Mouse (Mus musculus) Patski (cell line): ENCODE measurements at regions not wholly inside any gene's neighbourhood (a gene's known extent, or its start where the extent isn't known, plus 50 kb on each side); places are given as distances from the start of the nearest gene placed in this dataset.

Experiments used
- ATAC-seq: fragments of 100-300 bp; one replicate; pipeline ENCODE4 v1.8.0; 2021
- CTCF ChIA-PET: fragments of 350-600 bp; sonication (Branson Sonifier 250); formaldehyde crosslinking; loops from one replicate; lab custom pipeline; 2022; ENCODE audit warnings: inconsistent platforms; lab: Charles Lee
- POLR2A ChIA-PET: fragments of 350-600 bp; sonication (Branson Sonifier 250); formaldehyde crosslinking; loops from one replicate; lab custom pipeline; 2022; ENCODE audit warnings: antibody characterized with exemption, inconsistent platforms; lab: Charles Lee
- DNase-seq: peaks from one replicate; pipeline ENCODE4 v3.0.0-alpha.2; 2011; ENCODE audit warnings: low read depth, low spot score
- H3K27me3 ChIP-seq: fragments of 371-371 bp; one replicate; pipeline ENCODE4 v1.5.1; 2021
- CTCF ChIP-seq: fragments of 100-300 bp; IDR thresholded peaks from one replicate; pipeline ENCODE4 v1.5.1; 2021
- in situ Hi-C: fragments of 300-500 bp; cut with MboI; formaldehyde crosslinking; loops from 3 replicates; pipeline ENCODE4 v1.11.1; 2018; ENCODE audit warnings: low pct_unique_long_range_greater_than_20kb, mixed read lengths

DNA sequence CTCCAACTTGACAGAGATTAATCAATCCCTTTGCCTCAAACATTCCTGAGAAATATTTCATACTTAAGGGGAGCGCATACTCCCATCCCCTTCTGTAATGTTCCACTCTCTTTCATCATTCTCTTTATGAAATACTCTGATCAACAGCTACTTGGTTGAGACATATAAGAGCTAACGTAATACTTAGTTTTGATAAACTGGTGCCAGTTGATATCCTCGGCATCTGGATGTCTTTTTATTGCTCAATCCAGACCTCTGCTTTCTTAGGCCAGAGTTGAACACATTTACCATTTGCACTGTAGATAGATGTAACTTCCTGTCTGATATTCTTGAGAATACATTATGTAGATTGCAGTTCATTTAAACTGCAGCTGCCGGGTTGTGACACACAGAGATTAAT, 68.4 kb upstream of the Etaa1 start:
- in situ Hi-C loops, result no loop called here
- no peak for ATAC-seq
- no peak for TF ChIP-seq CTCF
- POLR2A ChIA-PET, result no interaction called here
- CTCF ChIA-PET, result no interaction called here
- peaks cover 10% of the 10 kb centered on the region for H3K27me3 ChIP-seq
- DNase-seq, result no peak

GRCm38 (mm10) chr11:18015239-18015638, 61.6 kb upstream of the Etaa1 start:
- ChIA-PET CTCF (no interaction called here), POLR2A (interaction anchor here (0.5 kb wide), 1 partner anchor 73 kb away, joined by 4 read pairs; no protein-coding TSS in a partner anchor)
- DNase-seq (no peak), ATAC-seq (no peak)
- no peak for TF ChIP-seq CTCF
- in situ Hi-C loops, result no loop called here
- peaks cover 9% of the 10 kb centered on the region for H3K27me3 ChIP-seq

GRCm38 (mm10) chr11:18014610-18015009, 60.9 kb upstream of the Etaa1 start:
- ATAC-seq (no peak), DNase-seq (no peak)
- POLR2A ChIA-PET, result interaction anchor here (0.5 kb wide), 1 partner anchor 73 kb away, joined by 4 read pairs; no protein-coding TSS in a partner anchor
- CTCF ChIA-PET, result no interaction called here
- in situ Hi-C loops, result no loop called here
- peaks cover 10% of the 10 kb centered on the region for H3K27me3 ChIP-seq
- TF ChIP-seq CTCF, result no peak

DNA sequence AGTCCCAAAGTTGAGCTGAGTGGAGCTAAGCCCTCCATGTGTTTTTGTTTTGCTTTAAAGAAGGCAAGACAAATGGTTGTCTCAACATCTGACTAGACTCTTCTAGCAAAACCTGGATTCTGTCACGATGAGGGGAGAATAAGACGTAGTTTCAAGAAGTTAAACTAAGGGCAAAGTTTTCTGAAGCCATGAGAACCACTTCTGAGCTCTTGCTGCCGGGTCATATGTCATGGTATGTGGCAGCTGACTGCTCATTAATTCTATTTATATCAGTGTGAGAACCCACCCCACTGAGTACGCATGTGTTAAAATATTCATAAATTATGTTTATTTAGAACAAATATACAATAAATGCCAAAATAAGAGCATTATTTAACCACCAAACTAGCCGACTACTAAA, 58.4 kb upstream of the Etaa1 start:
- DNase-seq (no peak), ATAC-seq (no peak)
- ChIA-PET POLR2A (no interaction called here), CTCF (no interaction called here)
- TF ChIP-seq CTCF, result no peak
- peaks cover 7% of the 10 kb centered on the region for H3K27me3 ChIP-seq
- in situ Hi-C loops, result no loop called here

- peak; percentile 26 for ATAC-seq
- ChIA-PET CTCF (no interaction called here), POLR2A (interaction anchor here (0.6 kb wide), 1 partner anchor 805 kb away, joined by 3 read pairs; no protein-coding TSS in a partner anchor)
- in situ Hi-C loops, result no loop called here
- H3K27me3 ChIP-seq, result peaks cover 6% of the 10 kb centered on the region
- DNase-seq, result no peak
- TF ChIP-seq CTCF, result peak; percentile 17
Observed at GRCm38 (mm10) chr11:18011101-18011733, 57.5 kb upstream of the Etaa1 start.

DNA sequence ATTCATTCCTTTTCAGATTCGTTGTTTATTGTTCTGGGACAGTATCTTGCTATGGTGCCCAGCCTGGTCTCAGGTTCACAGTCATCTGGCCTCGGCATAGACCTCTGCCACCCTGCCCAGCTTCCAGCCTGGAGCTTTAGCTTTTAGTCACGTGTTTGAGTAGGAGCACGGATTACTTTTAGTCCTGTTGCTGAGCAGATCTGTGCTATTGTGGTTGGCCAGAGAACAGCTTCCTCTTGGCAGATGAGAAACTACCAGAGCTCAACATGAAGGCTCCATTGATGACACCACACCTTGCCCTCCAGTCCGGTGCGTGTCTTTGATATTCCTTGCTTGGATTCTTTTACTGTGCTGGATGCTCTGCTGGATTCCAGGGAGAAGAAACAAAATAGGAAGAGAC, 54.5 kb upstream of the Etaa1 start:
- in situ Hi-C loops, result no loop called here
- no peak for TF ChIP-seq CTCF
- DNase-seq (no peak), ATAC-seq (no peak)
- POLR2A ChIA-PET, result no interaction called here
- H3K27me3 ChIP-seq, result peaks cover 13% of the 10 kb centered on the region
- CTCF ChIA-PET, result interaction anchor here (0.8 to 1.0 kb wide), 2 partner anchors 10 to 12 kb away, joined by 3 read pairs; no protein-coding TSS in a partner anchor
